Mouse (Mus musculus) leukemia stem cell, adult 10-12 weeks (primary cell): ENCODE results near the gene Kcns1. TPM values are rescaled to one million over a fixed set of nuclear protein-coding genes. Genes with fewer than 3 reads are reported as not detected.

Experiments
- polyA plus RNA-seq: library from polyadenylated mRNA; stranded (reverse); fragments of >175 nt; gene quantifications from 2 replicates; pipeline ENCODE4 v1.2.3, GENCODE M21; 2012; ENCODE audit warnings: low replicate concordance

Gene Kcns1
- 0.08 and 0.16 TPM in 2 replicates for polyA plus RNA-seq

DNA sequence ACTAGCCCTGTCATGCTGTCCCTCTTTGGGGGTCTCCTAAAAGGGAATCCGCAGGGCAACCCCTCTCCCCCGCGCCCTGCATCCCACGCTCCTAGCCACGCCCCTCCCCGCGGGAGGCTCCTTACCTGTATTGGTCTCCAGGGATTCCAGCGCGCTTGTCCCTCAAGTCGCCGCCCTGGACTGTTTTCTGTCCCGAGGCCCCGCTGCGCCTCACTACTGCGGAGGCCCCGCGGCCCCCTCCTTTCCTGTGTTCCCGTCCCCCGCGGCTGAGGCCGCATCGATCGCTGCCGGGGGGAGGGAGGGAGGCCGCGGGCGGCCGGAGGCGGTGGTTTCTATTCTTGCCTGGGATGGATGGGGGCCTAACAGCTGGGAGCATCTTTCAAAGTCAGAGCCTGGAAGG lies at the start of gene Kcns1:
Gene Kcns1, minus strand, starts transcription at position 212 of the 400 bp plus-strand sequence.

DNA sequence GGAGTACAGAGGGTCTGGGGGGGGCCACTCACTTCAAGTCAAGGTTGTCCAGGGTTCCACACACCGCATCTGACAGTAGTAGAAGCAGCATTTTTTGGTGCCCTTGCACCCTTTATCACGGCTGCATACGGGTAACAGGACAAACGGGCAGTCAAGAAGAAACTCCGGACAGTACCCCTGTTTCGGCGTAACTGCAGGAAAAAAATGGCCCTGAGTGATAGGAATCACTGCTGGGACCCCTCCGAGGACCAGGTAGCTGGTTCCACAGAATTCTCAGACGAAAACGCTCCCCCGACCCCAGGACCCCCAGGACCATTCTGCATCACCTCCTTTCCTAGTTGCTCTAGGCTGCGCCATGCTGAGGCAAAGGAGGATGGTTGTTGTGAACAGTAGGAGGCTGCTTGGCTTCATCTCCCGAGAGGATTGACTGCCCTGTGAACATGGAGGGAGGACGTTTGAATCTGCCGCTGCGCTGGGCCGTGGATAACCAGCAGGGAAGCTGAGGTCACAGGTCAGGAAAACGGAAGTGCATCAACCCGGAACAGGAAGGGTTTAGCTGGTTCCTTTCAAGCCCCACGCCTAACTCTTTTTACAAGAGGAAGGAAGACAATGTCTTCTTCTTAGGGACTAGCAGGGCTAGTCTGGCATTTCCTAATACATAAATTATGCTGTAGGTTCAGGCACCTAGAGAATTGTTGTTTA lies 28.9 kb upstream of the Kcns1 start, which contains the start of gene Wfdc15a:
Gene Wfdc15a, minus strand, starts transcription at position 505 of the 702 bp plus-strand sequence.

DNA sequence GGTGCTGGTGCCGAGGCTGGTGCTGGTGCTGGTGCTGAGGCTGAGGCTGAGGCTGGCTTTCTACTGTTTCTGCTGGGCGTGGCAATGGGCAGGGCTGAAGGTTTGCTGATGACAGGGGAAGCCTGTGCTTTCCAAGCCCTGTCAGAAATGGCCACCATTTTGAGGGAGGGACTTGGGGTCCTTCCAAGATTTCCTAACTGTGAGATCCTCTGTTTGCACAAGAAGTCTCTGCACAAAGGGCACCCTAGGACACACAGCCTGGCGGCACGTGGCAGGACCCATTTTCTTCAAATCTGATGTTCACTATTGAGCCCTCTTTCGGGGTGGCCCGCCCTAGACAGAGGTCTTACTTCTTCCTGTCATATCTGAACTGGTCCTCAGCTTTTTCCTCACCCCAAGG lies 19.7 kb upstream of the Kcns1 start, which contains the start of gene Wfdc12:
Gene Wfdc12, minus strand, starts transcription at position 33 of the 400 bp plus-strand sequence.

DNA sequence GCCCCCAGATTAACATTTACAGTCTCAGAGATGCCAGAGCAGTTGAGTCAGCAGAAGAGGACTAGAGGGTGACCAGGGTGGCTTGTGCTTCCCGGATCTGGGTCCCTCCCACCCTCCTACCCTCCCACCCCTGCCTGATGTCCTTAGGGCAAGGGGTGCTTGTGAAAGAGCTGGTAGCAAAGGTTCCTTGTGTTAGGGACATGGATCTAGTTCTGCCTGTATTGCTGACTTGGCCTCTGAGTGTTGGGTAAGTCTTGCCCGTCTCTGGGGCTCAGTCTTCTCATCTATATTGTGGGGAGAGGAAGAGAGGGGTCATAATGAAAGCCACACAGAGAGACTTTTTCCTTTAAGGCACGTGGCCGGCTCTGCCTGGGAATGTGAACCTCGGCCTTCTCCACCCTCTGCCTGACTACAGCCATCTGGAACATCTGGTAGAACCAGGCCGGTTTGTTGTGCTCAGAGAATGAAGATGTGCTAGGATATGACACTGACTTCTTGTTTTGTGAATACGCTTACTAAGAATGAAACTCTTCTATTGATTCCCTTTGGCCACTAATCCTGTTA lies 11.9 kb upstream of the Kcns1 start, which contains the start of gene Wfdc5:
Gene Wfdc5, minus strand, starts transcription at position 51 of the 564 bp plus-strand sequence.

Other genes with a start within 250 kb of the Kcns1 start
- 41.7 and 48.9 TPM in 2 replicates for gene Ywhab, start 176.2 kb downstream of the Kcns1 start, polyA plus RNA-seq
- not detected in 2 replicates for gene Pabpc1l, start 145.7 kb downstream of the Kcns1 start, polyA plus RNA-seq
- gene Stk4, start 100.8 kb downstream of the Kcns1 start, polyA plus RNA-seq, result 7.5 and 23.7 TPM in 2 replicates
- gene Tomm34, start 99.9 kb downstream of the Kcns1 start, polyA plus RNA-seq, result 32.5 and 38.0 TPM in 2 replicates
- gene Wfdc5, start 11.6 kb upstream of the Kcns1 start, polyA plus RNA-seq, result not detected in 2 replicates
- gene Wfdc12, start 19.5 kb upstream of the Kcns1 start, polyA plus RNA-seq, result 0.25 TPM in 1 of 2 replicates, not detected in the other
- not detected in 2 replicates for gene Wfdc15a, start 29.0 kb upstream of the Kcns1 start, polyA plus RNA-seq
- not detected in 2 replicates for gene Wfdc15b, start 50.5 kb upstream of the Kcns1 start, polyA plus RNA-seq
- not detected in 2 replicates for gene Svs2, start 67.4 kb upstream of the Kcns1 start, polyA plus RNA-seq
- not detected in 2 replicates for gene Svs3b, start 85.5 kb upstream of the Kcns1 start, polyA plus RNA-seq
- not detected in 2 replicates for gene Svs4, start 107.3 kb upstream of the Kcns1 start, polyA plus RNA-seq
- gene Svs3a, start 118.2 kb upstream of the Kcns1 start, polyA plus RNA-seq, result not detected in 2 replicates
- not detected in 2 replicates for gene Svs6, start 145.6 kb upstream of the Kcns1 start, polyA plus RNA-seq
- gene Svs5, start 161.6 kb upstream of the Kcns1 start, polyA plus RNA-seq, result not detected in 2 replicates
- gene Slpi, start 218.0 kb upstream of the Kcns1 start, polyA plus RNA-seq, result 5.2 and 16.4 TPM in 2 replicates
- 0.09 and 0.25 TPM in 2 replicates for gene Rbpjl, start 232.0 kb upstream of the Kcns1 start, polyA plus RNA-seq
- gene Matn4, start 234.0 kb upstream of the Kcns1 start, polyA plus RNA-seq, result 0.07 TPM in 1 of 2 replicates, not detected in the other